Mouse (Mus musculus) heart, postnatal 0 days (tissue): Measurements from ENCODE around the gene Ttll6.
"Not testable (repeated sequence)": the region's sequence is repeated elsewhere in the genome, so short reads cannot be mapped to it uniquely, and the experiment has no call there.

Experiments
- CTCF ChIP-seq: IDR thresholded peaks from 2 replicates; pipeline ENCODE4 v1.5.1; 2016; ENCODE audit warnings: antibody characterized with exemption, control low read depth, low read depth
- EP300 ChIP-seq: IDR thresholded peaks from 2 replicates; pipeline ENCODE4 v1.6.1; 2016; ENCODE audit warnings: antibody characterized with exemption, low read depth

- TF ChIP-seq CTCF, EP300: not testable (repeated sequence)
Observed at GRCm38 (mm10) chr11:96116925-96117324, 16.7 kb upstream of the Ttll6 start.
